Mouse (Mus musculus) right cerebral cortex, adult 2 months (tissue): ENCODE measurements at regions not wholly inside any gene's neighbourhood (a gene's known extent, or its start where the extent isn't known, plus 50 kb on each side); places are given as distances from the start of the nearest gene placed in this dataset.

ENCODE experiments used
- DNase-seq, 2 experiments: peaks; one replicate each; pipeline ENCODE4 v3.0.0; 2021 to 2022; ENCODE audit warnings: low spot score in 2 of 2

- no peak for DNase-seq
These were observed 62.7 kb downstream of the Smim20 start for GRCm38 (mm10) chr5:53329591-53329990.

GRCm38 (mm10) chr5:53336704-53337103, 69.8 kb downstream of the Smim20 start:
- DNase-seq = no peak

GRCm38 (mm10) chr5:53337816-53338215, 70.9 kb downstream of the Smim20 start:
- no peak for DNase-seq

GRCm38 (mm10) chr5:53345164-53345563, 78.3 kb downstream of the Smim20 start:
- DNase-seq = no peak

- no peak for DNase-seq
These were observed 79.1 kb downstream of the Smim20 start for GRCm38 (mm10) chr5:53346028-53346427.

- DNase-seq = no peak
These were observed 79.9 kb downstream of the Smim20 start for GRCm38 (mm10) chr5:53346756-53347155.

GRCm38 (mm10) chr5:53352852-53353251, 86.0 kb downstream of the Smim20 start:
- no peak for DNase-seq

GRCm38 (mm10) chr5:53354296-53354695, 87.4 kb downstream of the Smim20 start:
- no peak for DNase-seq

GRCm38 (mm10) chr5:53355069-53355468, 88.2 kb downstream of the Smim20 start:
- DNase-seq = peak; percentile 88 to 89

- DNase-seq = no peak
These were observed 90.3 kb downstream of the Smim20 start for GRCm38 (mm10) chr5:53357086-53357608.

GRCm38 (mm10) chr5:53358181-53358580, 91.3 kb downstream of the Smim20 start:
- no peak for DNase-seq

- DNase-seq = no peak
These were observed 93.0 kb downstream of the Smim20 start for GRCm38 (mm10) chr5:53359887-53360286.

- DNase-seq = no peak
These were observed 94.4 kb downstream of the Smim20 start for GRCm38 (mm10) chr5:53361295-53361694.

- DNase-seq = no peak
These were observed 97.0 kb downstream of the Smim20 start for GRCm38 (mm10) chr5:53363898-53364297.

- DNase-seq = peak in 1 of 2 experiments; percentile 40
These were observed 98.9 kb upstream of the Rbpj start for GRCm38 (mm10) chr5:53366882-53367561.

- DNase-seq = no peak
These were observed 95.7 kb upstream of the Rbpj start for GRCm38 (mm10) chr5:53370272-53370671.

- peak; percentile 25 to 27 for DNase-seq
These were observed 94.3 kb upstream of the Rbpj start for GRCm38 (mm10) chr5:53371638-53372037.

- no peak for DNase-seq
These were observed 92.6 kb upstream of the Rbpj start for GRCm38 (mm10) chr5:53373315-53373714.

- DNase-seq = no peak
These were observed 89.1 kb upstream of the Rbpj start for GRCm38 (mm10) chr5:53376856-53377255.

- no peak for DNase-seq
These were observed 88.3 kb upstream of the Rbpj start for GRCm38 (mm10) chr5:53377698-53378097.

GRCm38 (mm10) chr5:53378106-53378505, 87.8 kb upstream of the Rbpj start:
- no peak for DNase-seq

- no peak for DNase-seq
These were observed 87.4 kb upstream of the Rbpj start for GRCm38 (mm10) chr5:53378599-53378998.

- no peak for DNase-seq
These were observed 86.3 kb upstream of the Rbpj start for GRCm38 (mm10) chr5:53379612-53380011.

GRCm38 (mm10) chr5:53380203-53380602, 85.7 kb upstream of the Rbpj start:
- DNase-seq = no peak
